Mouse (Mus musculus) liver, adult 2 months (tissue): ENCODE measurements around the gene Amdhd2.

ENCODE experiments used
- CTCF ChIP-seq: fragments of 200-500 bp; IDR thresholded peaks from 2 replicates; pipeline ENCODE4 v1.5.1; 2011; ENCODE audit warnings: low read depth, low read length, control low read depth
- POLR2A ChIP-seq: fragments of 200-500 bp; IDR thresholded peaks from 2 replicates; pipeline ENCODE4 v1.6.1; 2011; ENCODE audit warnings: low read length, control low read depth; ENCODE audit not compliant: insufficient read depth; ENCODE audit errors: extremely low read depth

DNA sequence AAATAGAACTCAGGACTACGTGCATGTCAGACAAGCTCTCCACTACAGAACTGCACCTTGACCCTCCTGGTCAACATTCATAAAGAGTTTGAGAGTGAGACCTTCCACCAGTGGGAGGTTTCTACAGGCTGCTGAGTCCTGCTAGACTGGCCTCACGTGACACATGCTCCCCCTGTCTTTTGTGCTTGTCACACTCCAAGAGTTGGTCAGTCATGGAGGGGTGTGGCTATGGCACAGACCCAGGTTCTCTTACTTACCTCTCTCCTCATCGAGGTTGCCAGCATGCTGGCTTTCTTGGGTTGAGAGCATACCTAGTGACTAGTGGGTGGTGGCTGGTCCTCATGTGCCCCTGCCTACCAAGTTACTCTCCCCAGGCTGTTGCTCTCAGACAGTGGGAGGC is 9.1 kb downstream of the Amdhd2 start:
- no peak for TF ChIP-seq POLR2A
- TF ChIP-seq CTCF = no peak
